Mouse (Mus musculus) gonadal fat pad, adult 2 months (tissue): ENCODE results near the gene Papola. TPM values are rescaled to one million over a fixed set of nuclear protein-coding genes. Genes with fewer than 3 reads are reported as not detected.

ENCODE experiments used
- DNase-seq: peaks from one replicate; pipeline ENCODE4 v3.0.0-alpha.2; 2012; ENCODE audit warnings: low read depth
- polyA plus RNA-seq: library from polyadenylated mRNA; depleted of rRNA; stranded (reverse); fragments of >200 nt; gene quantifications from 2 replicates; pipeline ENCODE4 v1.2.3, GENCODE M21; 2012; rRNA removed

The Papola gene
- polyA plus RNA-seq, 1 experiment, result 53.4 TPM

DNA sequence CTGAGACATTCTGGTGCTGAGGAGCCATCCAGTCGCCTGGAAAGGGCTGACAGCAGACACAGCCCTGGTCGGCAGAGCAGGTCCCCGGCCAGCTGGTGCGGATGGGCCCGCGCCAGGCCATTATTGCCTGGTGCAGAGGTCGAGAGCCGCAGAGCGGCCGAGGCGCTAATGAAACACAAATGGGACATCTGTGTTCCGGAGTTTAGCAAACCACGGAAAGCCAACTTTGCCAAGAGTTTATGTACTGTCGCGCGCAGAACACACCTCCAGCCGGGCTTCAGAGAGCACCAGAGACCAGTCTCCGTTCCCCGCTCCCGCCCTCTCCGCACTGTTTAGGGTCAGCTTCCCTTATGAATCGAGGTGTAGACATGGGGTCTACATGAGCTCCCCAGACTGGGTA is 78.1 kb downstream of the Papola start:
- DNase-seq, result no peak

- DNase-seq, result no peak
Measured at GRCm38 (mm10) chr12:105863436-105863835, 78.9 kb downstream of the Papola start.

DNA sequence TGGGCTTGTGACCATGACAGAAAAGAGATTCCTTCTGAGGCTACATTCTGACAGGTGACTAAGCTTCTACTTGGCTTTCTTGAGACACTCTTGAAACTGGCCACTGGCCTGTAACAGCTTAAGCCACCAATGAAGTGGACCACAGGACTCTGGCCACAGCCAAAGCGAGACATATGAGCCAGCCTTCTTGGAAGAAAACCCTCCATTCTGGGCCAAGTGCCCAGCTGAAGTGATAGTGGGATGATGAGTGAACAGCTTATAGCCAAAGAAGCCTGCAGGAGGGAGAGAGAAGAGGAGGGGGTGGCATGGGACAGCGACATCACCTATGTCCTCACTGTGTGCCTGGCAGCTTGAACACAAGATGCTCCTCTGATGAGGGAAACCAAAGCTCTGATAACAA is 83.2 kb downstream of the Papola start:
- no peak for DNase-seq

- DNase-seq, result no peak
Measured at GRCm38 (mm10) chr12:105869242-105869641, 84.7 kb downstream of the Papola start.

- DNase-seq, result no peak
Measured at GRCm38 (mm10) chr12:105869696-105870095, 85.2 kb downstream of the Papola start.

- DNase-seq, result no peak
Measured at GRCm38 (mm10) chr12:105873283-105873682, 88.8 kb downstream of the Papola start.

- no peak for DNase-seq
Measured at GRCm38 (mm10) chr12:105875112-105875511, 90.6 kb downstream of the Papola start.

- no peak for DNase-seq
Measured at GRCm38 (mm10) chr12:105876521-105876920, 92.0 kb downstream of the Papola start.

- no peak for DNase-seq
Measured at GRCm38 (mm10) chr12:105876931-105877330, 92.4 kb downstream of the Papola start.

DNA sequence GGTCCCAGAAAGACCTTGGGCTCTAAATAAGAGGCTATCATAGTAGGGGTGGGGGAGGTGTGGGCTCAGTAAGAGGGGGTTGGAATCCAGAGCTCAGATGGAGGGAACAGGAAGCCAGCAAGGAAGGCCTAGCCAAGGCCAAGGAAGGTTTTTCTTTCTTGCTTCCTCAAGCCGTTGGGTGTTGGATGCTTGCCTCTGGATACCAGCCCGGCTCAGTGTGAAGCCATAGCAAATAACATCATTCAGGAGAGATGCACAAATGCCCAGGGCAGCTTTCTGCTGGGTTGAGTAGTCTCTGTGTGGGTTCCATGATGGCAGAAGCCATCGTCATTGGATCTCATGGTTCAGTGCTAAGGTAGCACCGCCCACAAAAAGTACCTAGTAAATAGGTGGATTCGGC is 94.3 kb downstream of the Papola start:
- DNase-seq, result no peak

- DNase-seq, result no peak
Measured at GRCm38 (mm10) chr12:105883799-105884514, 99.5 kb downstream of the Papola start.

GRCm38 (mm10) chr12:105884515-105885323 is 100.2 kb downstream of the Papola start:
- DNase-seq, result no peak

Other genes starting within 250 kb of the Papola start
- gene Bdkrb2, start 221.5 kb upstream of the Papola start, polyA plus RNA-seq, result 0.92 and 1.2 TPM in 2 replicates
- gene Bdkrb1, start 181.6 kb upstream of the Papola start, polyA plus RNA-seq, result 0.20 and 0.32 TPM in 2 replicates
- 13.2 and 15.2 TPM in 2 replicates for gene Gskip, start 99.9 kb upstream of the Papola start, polyA plus RNA-seq
- 19.2 and 20.1 TPM in 2 replicates for gene Atg2b, start 99.5 kb upstream of the Papola start, polyA plus RNA-seq
- 0.80 and 1.7 TPM in 2 replicates for gene Ak7, start 78.7 kb upstream of the Papola start, polyA plus RNA-seq
- 5.9 and 6.0 TPM in 2 replicates for gene Vrk1, start 225.5 kb downstream of the Papola start, polyA plus RNA-seq